Mouse (Mus musculus): ENCODE results near the gene Gm28434.

DNA sequence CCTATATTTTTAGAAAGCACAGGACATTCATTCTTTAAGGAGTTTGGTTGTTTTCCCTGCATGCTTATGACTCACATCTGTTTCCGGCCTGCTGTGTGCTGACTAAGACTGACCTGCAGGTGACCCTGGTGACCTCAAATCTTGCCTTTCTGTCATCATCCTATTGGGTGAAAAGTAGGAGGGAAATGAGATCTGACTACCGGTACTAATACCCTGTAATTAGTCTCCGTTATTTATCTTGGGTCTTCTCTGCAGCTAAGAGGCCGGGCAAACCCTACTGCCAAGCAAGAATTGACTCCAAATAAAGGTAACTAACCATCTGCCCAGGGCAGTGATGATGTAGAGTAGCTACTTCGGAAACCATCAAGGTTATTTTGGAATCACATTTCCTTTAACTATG is 43.9 kb upstream of the Gm28434 start, which contains the start of gene Csn3:
- TF ChIP-seq POLR2A (IDR thresholded peaks at IDR 0.05; ENCODE audit: extremely low read depth, insufficient read depth, low read length) (no peak), CTCF (IDR thresholded peaks at IDR 0.05; ENCODE audit: low read depth, low read length) (no peak)
